Mouse (Mus musculus): ENCODE measurements around the gene Usp36.

DNA sequence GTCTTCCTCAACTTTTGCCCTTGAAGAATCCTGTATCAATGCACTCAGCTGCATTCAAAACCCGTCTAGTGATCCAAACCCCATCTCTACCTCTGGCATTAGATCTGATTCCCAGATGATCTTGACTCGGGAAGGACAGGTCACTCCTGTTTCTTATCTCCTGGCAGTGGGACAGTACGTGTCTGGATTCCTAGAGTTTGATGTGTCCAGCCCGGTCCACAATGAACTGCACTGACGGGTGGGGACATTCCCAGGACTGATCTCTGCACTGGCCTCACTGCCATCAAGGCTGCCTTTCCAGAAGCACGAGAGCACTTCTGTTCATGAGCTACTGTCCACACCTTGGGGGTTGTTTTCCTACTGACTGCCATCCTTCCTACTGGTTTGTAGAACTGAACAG, 73.6 kb downstream of the Usp36 start:
- TF ChIP-seq POLR2A (IDR thresholded peaks at IDR 0.05; ENCODE audit: control insufficient read depth, low read depth, low read length) (no peak), CTCF (IDR thresholded peaks at IDR 0.05; ENCODE audit: control insufficient read depth, insufficient read depth, insufficient replicate concordance, low read depth, low read length) (no peak)

Data from testis, adult 2 months (tissue).